30 mouse cellular contexts compared by ENCODE assay signal in genomic region chr5:118047091-118047757, GRCm38 (mm10). TPM values are rescaled to one million over a fixed set of nuclear protein-coding genes. Genes with fewer than 3 reads are reported as not detected.
A peak's percentile ranks its signal among the peaks of the same experiment; 100 is the strongest.
DNase-seq lines count a peak whose midpoint lies in the region; ATAC-seq lines count a peak whose summit lies in the region.
"Had no signal": no experiment of that assay in that cellular context is flagged by ENCODE, and none has a peak within 500 bp of the region (broad histone marks: within the 10 kb centered on the region; RNA-seq: fewer than 3 reads in every experiment).

No protein-coding gene starts in this region.

- ATAC-seq in megakaryocyte, adult 5-6 weeks (ENCODE audit: poor library complexity, severe bottlenecking): no peak
- ATAC-seq: forebrain, embryonic 14.5 days; lung, postnatal 0 days had no signal

- DNase-seq in kidney, adult 18-20 months: peak; percentile 38
- no peak for DNase-seq in kidney, adult 8-10 months
- DNase-seq in CD4-positive, CD25-positive, alpha-beta regulatory T cell, adult 2 months (ENCODE audit: low read depth, low spot score): peak; percentile 76
- peak; percentile 72 for DNase-seq in induced T-regulatory cell, adult 2 months (ENCODE audit: low read depth)
- DNase-seq in natural killer cell, adult 2 months (ENCODE audit: low spot score in 2 of 2): no peak
- DNase-seq in gastrocnemius, adult 18-20 months (ENCODE audit: low spot score): no peak
- DNase-seq: adrenal gland, postnatal 14 days; cerebellum, adult 11 months; cerebellum, adult 9-11 months; embryo, embryonic 11 days; heart, adult 2 months; heart, postnatal 4 days; layer of hippocampus, postnatal 36 days; liver, embryonic 13.5 days; lung, adult 18-20 months; lung, postnatal 4 days; midbrain, embryonic 14.5 days; right cerebral cortex, adult 18-20 months; spleen, adult 18-20 months had no signal

- H3K9me3 ChIP-seq in megakaryocyte, embryonic 14.5 days: no peaks in the 10 kb centered on the region
- H3K9me3 ChIP-seq: embryonic facial prominence, embryonic 12.5 days; heart, embryonic 12.5 days; hindbrain, embryonic 13.5 days; limb, embryonic 10.5 days; limb, embryonic 15.5 days; liver, embryonic 13.5 days; neural tube, embryonic 12.5 days had no signal

- H3K4me1 ChIP-seq in megakaryocyte, embryonic 14.5 days: peaks cover 99% of the 10 kb centered on the region
- H3K4me1 ChIP-seq: embryonic facial prominence, embryonic 12.5 days; hindbrain, embryonic 13.5 days; limb, embryonic 10.5 days; limb, embryonic 15.5 days; neural tube, embryonic 12.5 days had no signal

- peak overlapping the region; percentile 53 for H3K4me3 ChIP-seq in megakaryocyte, embryonic 14.5 days (replicated peaks)
- H3K4me3 ChIP-seq: embryonic facial prominence, embryonic 12.5 days; heart, adult 2 months; heart, embryonic 12.5 days; hindbrain, embryonic 13.5 days; limb, embryonic 10.5 days; limb, embryonic 15.5 days; liver, embryonic 13.5 days; neural tube, embryonic 12.5 days had no signal

- H3K27me3 ChIP-seq in megakaryocyte, embryonic 14.5 days (replicated peaks): no peaks in the 10 kb centered on the region
- H3K27me3 ChIP-seq: CH12.LX; embryonic facial prominence, embryonic 12.5 days; heart, embryonic 12.5 days; hindbrain, embryonic 13.5 days; limb, embryonic 15.5 days; liver, embryonic 13.5 days; neural tube, embryonic 12.5 days had no signal

- H3K36me3 ChIP-seq in megakaryocyte, embryonic 14.5 days (replicated peaks; ENCODE audit: low read length): peaks cover 81% of the 10 kb centered on the region
- H3K36me3 ChIP-seq: embryonic facial prominence, embryonic 12.5 days; heart, embryonic 12.5 days; hindbrain, embryonic 13.5 days; limb, embryonic 10.5 days; limb, embryonic 15.5 days; liver, embryonic 13.5 days; neural tube, embryonic 12.5 days had no signal

RNA-seq across cellular contexts. Expression of gene Tesc, which starts 19.7 kb away (rescaled TPM):
- polyA plus RNA-seq in megakaryocyte, embryonic 14.5 days (2012; ENCODE audit: insufficient read depth, low replicate concordance): 940 and 1,036 TPM in 2 replicates
- total RNA-seq in megakaryocyte, adult 5-6 weeks (2015): 1.8 and 4.2 TPM in 2 replicates
- total RNA-seq in megakaryocyte, adult 5-6 weeks (2017): 2.2 and 2.4 TPM in 2 replicates
- under 1 TPM; 0.37 to 0.81 TPM for total RNA-seq in gastrocnemius, adult 18-20 months (2021)

Comparison
In these comparisons a context has a peak if more than half of its experiments do, and no peak if none do; other contexts are left out.
1. DNase-seq: peak in kidney, adult 18-20 months (single experiment), CD4-positive, CD25-positive, alpha-beta regulatory T cell, adult 2 months (single experiment) and induced T-regulatory cell, adult 2 months (single experiment); none in kidney, adult 8-10 months (0 of 2), natural killer cell, adult 2 months (0 of 2) and gastrocnemius, adult 18-20 months (single experiment).